Mouse (Mus musculus): Measurements from ENCODE around the gene Hist1h1d.

- TF ChIP-seq CTCF (IDR thresholded peaks at IDR 0.05; ENCODE audit: extremely low read depth, insufficient read depth, low read length) (no peak), POLR2A (IDR thresholded peaks at IDR 0.05; ENCODE audit: extremely low read depth, insufficient read depth, low read length) (no peak)
Measured at GRCm38 (mm10) chr13:23538249-23538648, 14.8 kb upstream of the Hist1h1d start.

Data from cortical plate, adult 2 months (tissue).